Mouse (Mus musculus): Measurements from ENCODE around the gene E2f8. TPM values are rescaled to one million over a fixed set of nuclear protein-coding genes. Genes with fewer than 3 reads are reported as not detected.

E2f8 gene
- polyA plus RNA-seq, 1 experiment from 2014 or later = 5.5 TPM

GRCm38 (mm10) chr7:48894763-48895162 lies 13.4 kb upstream of the E2f8 start:
- no peak for DNase-seq (ENCODE audit: low spot score)
- 83% methylated on average over 6 of the region's 6 CpGs for WGBS

DNA sequence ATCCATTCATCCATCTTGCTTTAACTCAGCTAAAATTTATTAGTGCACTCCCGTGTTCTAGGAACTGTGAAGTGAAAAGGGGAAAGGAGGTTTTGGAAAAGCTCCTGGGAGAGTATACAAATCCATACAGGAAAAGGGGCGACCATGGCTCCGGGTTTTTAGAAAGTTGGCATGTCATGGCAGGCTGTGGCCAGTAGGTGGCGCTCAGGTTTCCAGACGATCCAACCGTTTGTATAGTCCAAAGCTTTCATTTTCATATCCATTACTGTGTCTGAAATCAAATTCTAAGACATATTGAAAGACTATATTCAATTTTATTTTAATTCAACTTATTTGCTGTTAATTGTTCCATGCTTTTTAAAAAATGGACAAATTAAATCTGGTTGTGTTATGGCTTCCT lies 12.8 kb upstream of the E2f8 start:
- DNase-seq (ENCODE audit: low spot score) (peak; percentile 78), ATAC-seq (replicated peaks; ENCODE audit: low FRiP score, low read depth) (no peak)
- Histone ChIP-seq H3K9me3 (replicated peaks; ENCODE audit: low read length) (no peaks in the 10 kb centered on the region), H3K4me2 (ENCODE audit: low read length) (no peak overlapping the region), H3K27me3 (ENCODE audit: insufficient read depth, low read length) (peaks cover 4% of the 10 kb centered on the region; the same call in 1 of the 2 replicates), H3K36me3 (ENCODE audit: insufficient read depth, low read length) (no peaks in the 10 kb centered on the region), H3K4me3 (replicated peaks; ENCODE audit: low read depth, low read length) (no peak overlapping the region), H3K4me1 (replicated peaks; ENCODE audit: insufficient read depth, low read length) (peaks cover 10% of the 10 kb centered on the region), H3K27ac (no peak overlapping the region), H3K9ac (ENCODE audit: low read depth, low read length) (no peak overlapping the region)
- peak; percentile 93 for TF ChIP-seq CTCF (IDR thresholded peaks at IDR 0.05; ENCODE audit: low read depth)
- under 1% methylated on average over 6 of the region's 6 CpGs for WGBS

More at GRCm38 (mm10) chr7:48894763-48895162, 13.4 kb upstream of the E2f8 start:
- H3K4me2 ChIP-seq (ENCODE audit: low read length) = no peak overlapping the region
- H3K9ac ChIP-seq (ENCODE audit: low read depth, low read length) = no peak overlapping the region
- no peaks in the 10 kb centered on the region for H3K36me3 ChIP-seq (ENCODE audit: insufficient read depth, low read length)
- no peak overlapping the region for H3K27ac ChIP-seq
- H3K27me3 ChIP-seq (ENCODE audit: insufficient read depth, low read length) = peaks cover 4% of the 10 kb centered on the region; the same call in 1 of the 2 replicates
- H3K4me3 ChIP-seq (replicated peaks; ENCODE audit: low read depth, low read length) = no peak overlapping the region
- no peak for TF ChIP-seq CTCF (IDR thresholded peaks at IDR 0.05; ENCODE audit: low read depth)
- ATAC-seq (replicated peaks; ENCODE audit: low FRiP score, low read depth) = no peak
- H3K4me1 ChIP-seq (replicated peaks; ENCODE audit: insufficient read depth, low read length) = peaks cover 10% of the 10 kb centered on the region
- H3K9me3 ChIP-seq (replicated peaks; ENCODE audit: low read length) = no peaks in the 10 kb centered on the region

DNA sequence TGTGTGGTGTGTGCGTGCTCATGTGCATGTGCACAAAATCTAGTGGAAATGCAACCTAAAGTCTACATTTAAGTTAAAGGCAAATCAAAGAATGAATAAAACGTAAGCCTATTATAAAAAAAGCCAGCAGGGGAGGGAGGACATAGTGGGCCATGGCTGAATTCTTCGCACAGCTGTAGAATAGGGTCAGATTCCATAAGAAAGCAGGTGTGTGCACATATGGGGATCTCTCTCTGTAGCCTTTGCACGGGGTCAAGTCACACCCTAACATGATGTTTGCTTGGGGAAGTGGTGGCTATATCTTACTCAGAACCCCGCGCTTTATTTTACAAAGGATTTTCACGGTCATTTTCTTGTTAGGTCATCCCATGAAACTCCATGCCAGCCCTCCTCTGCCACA lies 11.7 kb upstream of the E2f8 start:
- no peak for DNase-seq (ENCODE audit: low spot score)
- 84% methylated on average over 7 of the region's 7 CpGs for WGBS
- ATAC-seq (replicated peaks; ENCODE audit: low FRiP score, low read depth) = no peak
- H3K36me3 ChIP-seq (ENCODE audit: insufficient read depth, low read length) = no peaks in the 10 kb centered on the region
- TF ChIP-seq CTCF (IDR thresholded peaks at IDR 0.05; ENCODE audit: low read depth) = no peak
- H3K27ac ChIP-seq = no peak overlapping the region
- H3K9ac ChIP-seq (ENCODE audit: low read depth, low read length) = no peak overlapping the region
- peaks cover 12% of the 10 kb centered on the region for H3K4me1 ChIP-seq (replicated peaks; ENCODE audit: insufficient read depth, low read length)
- H3K4me2 ChIP-seq (ENCODE audit: low read length) = no peak overlapping the region
- H3K4me3 ChIP-seq (replicated peaks; ENCODE audit: low read depth, low read length) = no peak overlapping the region
- H3K27me3 ChIP-seq (ENCODE audit: insufficient read depth, low read length) = peaks cover 4% of the 10 kb centered on the region; the same call in 1 of the 2 replicates
- H3K9me3 ChIP-seq (replicated peaks; ENCODE audit: low read length) = no peaks in the 10 kb centered on the region

DNA sequence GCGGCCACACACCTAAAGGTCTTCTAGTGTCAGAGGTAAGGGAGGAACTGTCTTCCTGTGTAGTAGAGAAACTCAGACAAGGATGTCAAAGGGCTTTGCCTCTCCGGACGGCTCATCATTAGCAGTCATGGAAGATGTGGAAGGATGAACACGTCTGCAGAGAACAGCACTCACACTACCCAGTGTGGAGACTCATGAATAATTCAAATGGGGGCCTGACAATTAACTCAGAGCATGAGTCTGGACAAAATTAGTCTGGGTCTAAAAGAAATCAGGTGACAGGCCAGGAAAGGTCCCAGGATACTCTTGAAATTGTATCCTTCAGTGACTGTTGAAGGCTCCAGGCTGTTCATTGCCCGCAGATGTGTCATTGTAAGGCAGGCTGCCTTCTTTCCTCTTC lies 9.6 kb upstream of the E2f8 start:
- DNase-seq (ENCODE audit: low spot score) = no peak

DNA sequence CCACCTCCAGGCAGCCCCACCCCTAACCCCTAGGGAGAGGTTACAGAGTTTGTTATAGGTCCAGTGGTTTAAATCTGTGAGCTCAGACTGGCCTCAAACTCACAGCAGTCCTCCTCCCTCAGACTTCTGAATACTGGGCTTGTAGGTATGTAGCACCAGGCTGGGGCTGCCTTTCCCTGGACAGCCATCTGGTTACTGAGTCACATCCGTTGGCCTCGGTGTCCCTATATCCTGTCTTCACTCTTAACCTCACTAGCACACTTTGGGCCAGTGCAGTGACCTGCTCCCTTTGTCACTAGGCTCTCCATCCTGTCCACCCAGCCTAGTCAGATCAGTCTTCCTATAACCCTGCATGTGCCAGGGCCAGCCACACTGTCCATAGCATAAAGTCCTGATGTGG lies 7.4 kb upstream of the E2f8 start:
- DNase-seq (ENCODE audit: low spot score) = no peak
- H3K4me3 ChIP-seq (replicated peaks; ENCODE audit: low read depth, low read length) = no peak overlapping the region
- H3K9ac ChIP-seq (ENCODE audit: low read depth, low read length) = no peak overlapping the region
- ATAC-seq (replicated peaks; ENCODE audit: low FRiP score, low read depth) = no peak; the same call in 1 of the 2 replicates
- no peak overlapping the region for H3K4me2 ChIP-seq (ENCODE audit: low read length)
- no peaks in the 10 kb centered on the region for H3K27me3 ChIP-seq (ENCODE audit: insufficient read depth, low read length)
- H3K36me3 ChIP-seq (ENCODE audit: insufficient read depth, low read length) = no peaks in the 10 kb centered on the region
- H3K9me3 ChIP-seq (replicated peaks; ENCODE audit: low read length) = no peaks in the 10 kb centered on the region
- no peak overlapping the region for H3K27ac ChIP-seq
- WGBS = 50% methylated on average over 2 of the region's 2 CpGs
- TF ChIP-seq CTCF (IDR thresholded peaks at IDR 0.05; ENCODE audit: low read depth) = no peak
- H3K4me1 ChIP-seq (replicated peaks; ENCODE audit: insufficient read depth, low read length) = peaks cover 9% of the 10 kb centered on the region

More for the DNA sequence above, 9.6 kb upstream of the E2f8 start:
- Histone ChIP-seq H3K4me3 (replicated peaks; ENCODE audit: low read depth, low read length) (no peak overlapping the region), H3K27ac (no peak overlapping the region), H3K27me3 (ENCODE audit: insufficient read depth, low read length) (no peaks in the 10 kb centered on the region), H3K36me3 (ENCODE audit: insufficient read depth, low read length) (no peaks in the 10 kb centered on the region), H3K9me3 (replicated peaks; ENCODE audit: low read length) (no peaks in the 10 kb centered on the region), H3K9ac (ENCODE audit: low read depth, low read length) (no peak overlapping the region), H3K4me1 (replicated peaks; ENCODE audit: insufficient read depth, low read length) (peaks cover 9% of the 10 kb centered on the region), H3K4me2 (ENCODE audit: low read length) (no peak overlapping the region)
- ATAC-seq (replicated peaks; ENCODE audit: low FRiP score, low read depth) = no peak
- TF ChIP-seq CTCF (IDR thresholded peaks at IDR 0.05; ENCODE audit: low read depth) = no peak
- 56% methylated on average over 5 of the region's 5 CpGs for WGBS

- TF ChIP-seq CTCF (IDR thresholded peaks at IDR 0.05; ENCODE audit: low read depth) = no peak
- 19% methylated on average over 8 of the region's 8 CpGs for WGBS
- no peak overlapping the region; the same call in 1 of the 2 replicates for H3K27ac ChIP-seq
- H3K4me3 ChIP-seq (replicated peaks; ENCODE audit: low read depth, low read length) = no peak overlapping the region
- no peaks in the 10 kb centered on the region for H3K9me3 ChIP-seq (replicated peaks; ENCODE audit: low read length)
- H3K9ac ChIP-seq (ENCODE audit: low read depth, low read length) = no peak overlapping the region
- peak; percentile 65 for DNase-seq (ENCODE audit: low spot score)
- peaks cover 9% of the 10 kb centered on the region for H3K4me1 ChIP-seq (replicated peaks; ENCODE audit: insufficient read depth, low read length)
- ATAC-seq (replicated peaks; ENCODE audit: low FRiP score, low read depth) = 0 out of 2 replicates have a peak, but pooled peaks have one; percentile 45
- H3K36me3 ChIP-seq (ENCODE audit: insufficient read depth, low read length) = no peaks in the 10 kb centered on the region
- no peak overlapping the region for H3K4me2 ChIP-seq (ENCODE audit: low read length)
- H3K27me3 ChIP-seq (ENCODE audit: insufficient read depth, low read length) = no peaks in the 10 kb centered on the region
Observed at GRCm38 (mm10) chr7:48887973-48888372, 6.6 kb upstream of the E2f8 start.

DNA sequence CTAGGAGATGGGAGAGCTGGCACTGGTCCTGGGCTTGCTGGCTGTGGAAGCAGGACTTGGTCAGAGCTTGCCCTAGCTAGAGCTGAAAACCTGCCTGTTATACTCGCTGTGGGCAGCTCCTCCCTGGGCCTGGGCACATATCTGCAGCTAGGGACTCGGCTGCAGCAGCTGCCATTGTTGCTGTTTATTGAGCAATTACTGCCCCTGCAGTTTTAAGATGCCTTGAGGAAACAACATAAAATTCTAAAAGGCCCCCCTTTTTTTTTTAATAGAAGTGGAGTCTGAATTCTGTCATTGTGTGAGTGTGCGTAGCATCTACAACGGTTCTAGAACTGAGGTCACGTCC lies 2.8 kb upstream of the E2f8 start:
- no peak overlapping the region for H3K9ac ChIP-seq (ENCODE audit: low read depth, low read length)
- no peak for TF ChIP-seq CTCF (IDR thresholded peaks at IDR 0.05; ENCODE audit: low read depth)
- H3K4me2 ChIP-seq (ENCODE audit: low read length) = no peak overlapping the region
- DNase-seq (ENCODE audit: low spot score) (no peak), ATAC-seq (replicated peaks; ENCODE audit: low FRiP score, low read depth) (no peak)
- no peak overlapping the region for H3K27ac ChIP-seq
- 76% methylated on average over 5 of the region's 5 CpGs for WGBS
- no peaks in the 10 kb centered on the region for H3K27me3 ChIP-seq (ENCODE audit: insufficient read depth, low read length)
- H3K4me3 ChIP-seq (replicated peaks; ENCODE audit: low read depth, low read length) = no peak overlapping the region
- H3K36me3 ChIP-seq (ENCODE audit: insufficient read depth, low read length) = no peaks in the 10 kb centered on the region
- no peaks in the 10 kb centered on the region for H3K9me3 ChIP-seq (replicated peaks; ENCODE audit: low read length)
- H3K4me1 ChIP-seq (replicated peaks; ENCODE audit: insufficient read depth, low read length) = peaks cover 11% of the 10 kb centered on the region
